Mouse (Mus musculus) cerebellum, postnatal 4 days (tissue): ENCODE measurements around the gene Maml3.

Source experiments
- DNase-seq, 2 experiments: peaks; one replicate each; pipeline ENCODE4 v3.0.0; 2022; ENCODE audit warnings: low spot score in 2 of 2, mixed read lengths in 1 of 2

Gene Maml3

DNA sequence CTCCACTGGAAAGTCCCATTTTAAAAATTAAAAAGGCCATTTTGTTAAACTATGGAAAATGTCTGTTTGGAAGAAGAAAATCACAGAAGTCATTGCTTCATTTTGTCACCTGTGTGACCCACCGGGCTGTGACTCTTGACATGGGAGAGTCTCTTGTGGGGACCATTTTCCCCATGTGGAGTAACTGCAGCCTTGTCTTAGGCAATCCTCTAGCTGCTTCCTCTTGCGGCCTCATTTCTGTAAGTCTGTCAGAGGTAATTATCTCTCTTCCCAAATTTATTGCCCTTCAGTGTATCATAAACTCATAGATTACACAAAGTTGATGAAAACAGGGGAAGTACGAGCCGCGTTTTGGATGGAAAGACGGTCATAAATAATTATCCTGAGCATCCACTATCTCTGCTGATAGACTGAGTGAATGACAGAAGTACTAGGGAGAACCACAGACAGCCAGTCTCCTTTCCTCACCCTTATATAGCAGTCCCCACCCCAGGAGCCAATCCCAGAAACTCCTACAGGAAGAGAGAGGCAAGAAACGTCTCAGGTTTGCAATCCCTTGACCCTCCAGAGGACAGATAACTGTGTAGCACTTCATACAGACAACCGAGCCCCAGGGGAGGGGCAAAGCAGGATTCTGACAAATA, 14.5 kb downstream of the Maml3 start:
- no peak for DNase-seq

DNA sequence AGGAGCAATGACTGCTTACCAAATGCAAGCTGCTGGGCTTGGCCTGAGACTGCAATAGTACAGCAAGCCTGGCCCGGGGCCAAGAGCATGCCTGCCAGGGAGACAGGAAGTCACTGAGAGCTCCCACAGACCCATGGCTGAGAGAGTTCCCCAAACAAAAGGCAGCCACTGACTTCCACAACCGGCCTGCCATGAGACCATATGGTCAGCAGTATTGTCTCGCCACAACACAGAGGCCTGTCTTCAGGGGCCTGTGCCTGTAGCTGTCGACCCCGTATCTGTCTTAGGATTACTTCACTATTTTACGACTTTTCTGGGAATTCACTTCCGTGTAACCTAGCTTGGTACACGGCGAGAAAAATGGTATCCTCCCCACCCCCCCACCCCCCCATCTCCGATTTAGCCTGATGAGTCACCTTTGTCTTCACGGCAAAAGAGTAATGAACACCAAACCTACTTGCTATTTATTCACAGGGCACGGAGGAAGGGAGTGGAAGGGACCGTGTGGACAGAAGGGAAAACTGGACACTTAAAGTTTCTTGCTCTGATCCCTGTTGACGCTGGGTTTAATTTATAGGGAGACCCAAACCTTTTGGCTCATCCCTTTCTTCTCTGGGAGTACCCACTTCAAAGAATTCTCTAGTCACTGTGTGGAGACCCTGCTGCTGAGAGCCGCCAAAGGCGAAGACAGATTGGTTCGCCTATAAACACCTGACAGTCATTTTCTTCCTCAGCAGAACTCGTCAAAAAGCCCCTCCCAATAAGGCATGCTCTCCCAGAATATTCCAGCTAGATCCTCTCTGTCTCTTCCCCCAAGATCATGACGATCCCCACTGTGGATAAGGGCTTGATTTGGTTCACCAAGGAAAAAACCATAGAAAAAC, 16.2 kb downstream of the Maml3 start:
- DNase-seq: peak; percentile 93 to 98

DNA sequence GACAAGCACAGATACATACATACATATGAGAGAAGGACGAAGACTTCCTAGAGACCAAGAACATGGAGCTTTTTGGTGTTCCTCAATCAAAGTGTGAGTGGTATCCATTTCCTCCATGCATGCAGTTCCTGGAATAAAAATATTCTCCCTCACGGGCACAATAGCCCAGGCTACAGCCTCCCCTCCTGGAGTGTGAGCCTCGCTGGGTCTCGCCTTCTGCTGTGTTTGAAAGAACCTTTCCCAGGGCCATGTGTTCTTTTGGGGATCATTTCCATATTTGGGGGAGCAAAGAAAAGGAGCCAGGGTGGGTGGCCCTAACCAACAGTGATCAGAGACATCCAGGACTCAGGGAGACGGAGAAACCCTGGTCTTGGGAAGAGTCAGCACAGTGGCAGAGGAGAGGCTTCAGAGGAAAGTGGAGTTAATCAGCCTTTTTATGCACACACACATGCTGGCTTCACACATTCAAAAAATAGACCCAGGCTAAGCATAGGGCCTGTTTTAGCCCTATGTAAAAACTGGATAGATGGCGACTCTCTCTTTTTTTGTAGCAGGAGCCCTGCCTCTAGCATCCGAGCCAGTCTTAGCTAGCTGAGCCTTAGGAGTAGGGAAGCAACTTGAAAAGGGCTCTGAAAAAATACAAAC, 17.1 kb downstream of the Maml3 start:
- DNase-seq: no peak

DNA sequence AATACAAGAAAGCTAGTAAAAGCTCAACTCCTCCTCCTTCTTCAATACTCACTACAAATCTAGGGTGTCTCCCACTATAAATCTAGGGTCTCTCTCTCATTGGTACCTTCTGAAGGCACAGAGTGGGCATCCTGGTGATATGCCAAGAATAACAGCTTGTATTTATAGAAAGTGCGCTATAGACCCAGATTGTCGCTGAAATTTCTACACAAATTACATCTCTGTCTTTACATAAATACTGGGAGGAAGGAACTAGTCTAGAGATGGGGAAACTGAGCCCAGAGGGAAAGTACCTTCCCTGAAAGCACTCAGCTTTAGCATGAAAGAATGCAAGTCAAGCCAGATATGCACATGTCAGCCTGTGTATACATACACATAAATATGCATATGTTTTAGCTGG, 26.1 kb downstream of the Maml3 start:
- DNase-seq: no peak

DNA sequence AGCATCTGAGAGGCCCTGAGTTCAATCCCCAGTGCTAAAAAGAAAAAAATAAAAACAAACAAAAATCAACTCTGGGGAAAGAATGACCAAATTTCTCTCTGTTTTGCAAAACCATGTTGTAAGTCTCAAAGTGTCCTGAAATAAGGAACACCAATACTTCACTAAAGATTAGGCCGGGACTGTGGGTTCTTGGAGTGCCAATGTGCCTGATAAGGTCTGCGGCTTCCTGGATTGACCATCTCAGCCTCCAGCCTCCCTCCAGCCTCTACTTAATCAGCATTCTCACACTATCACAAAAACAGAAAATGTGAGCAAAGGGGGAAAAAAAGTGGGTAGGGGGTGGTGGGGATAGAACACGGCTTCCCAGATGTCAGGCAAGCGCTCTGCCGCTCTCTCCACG, 30.9 kb downstream of the Maml3 start:
- DNase-seq: no peak

DNA sequence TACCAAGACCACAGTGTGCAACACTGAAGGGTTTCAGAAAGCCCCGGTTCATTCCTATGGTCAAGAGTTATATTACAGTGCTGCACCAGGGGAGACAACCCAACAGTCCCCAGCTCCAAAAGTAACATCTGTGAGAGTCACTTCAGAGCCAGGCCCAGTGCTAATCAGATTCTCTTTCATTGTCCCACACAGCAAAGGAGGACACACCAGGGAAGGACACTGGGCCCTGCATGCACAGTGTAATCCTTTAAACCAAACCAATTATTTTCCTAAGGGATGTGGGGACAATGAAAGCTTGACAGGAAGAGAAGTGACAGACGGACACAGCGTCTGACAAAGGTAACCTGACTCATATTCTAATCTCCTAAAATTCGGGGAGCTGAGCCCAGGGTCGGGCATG, 32.9 kb downstream of the Maml3 start:
- no peak for DNase-seq

DNA sequence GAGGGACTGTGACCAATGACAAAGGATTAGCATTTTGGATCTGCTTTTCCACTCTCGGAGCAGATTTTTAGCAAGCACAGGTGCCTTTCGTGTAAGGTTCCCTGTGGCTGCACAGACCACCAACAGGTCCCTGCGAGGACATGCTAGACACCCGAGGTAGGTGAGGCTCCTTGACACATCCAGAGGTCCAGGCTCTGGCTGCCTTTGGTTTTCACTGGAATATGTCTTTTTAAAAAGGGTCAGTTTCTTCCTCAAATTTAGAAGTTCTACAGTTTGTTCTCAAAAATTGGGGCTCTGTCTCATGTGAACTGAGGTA, 34.8 kb downstream of the Maml3 start:
- DNase-seq: no peak

DNA sequence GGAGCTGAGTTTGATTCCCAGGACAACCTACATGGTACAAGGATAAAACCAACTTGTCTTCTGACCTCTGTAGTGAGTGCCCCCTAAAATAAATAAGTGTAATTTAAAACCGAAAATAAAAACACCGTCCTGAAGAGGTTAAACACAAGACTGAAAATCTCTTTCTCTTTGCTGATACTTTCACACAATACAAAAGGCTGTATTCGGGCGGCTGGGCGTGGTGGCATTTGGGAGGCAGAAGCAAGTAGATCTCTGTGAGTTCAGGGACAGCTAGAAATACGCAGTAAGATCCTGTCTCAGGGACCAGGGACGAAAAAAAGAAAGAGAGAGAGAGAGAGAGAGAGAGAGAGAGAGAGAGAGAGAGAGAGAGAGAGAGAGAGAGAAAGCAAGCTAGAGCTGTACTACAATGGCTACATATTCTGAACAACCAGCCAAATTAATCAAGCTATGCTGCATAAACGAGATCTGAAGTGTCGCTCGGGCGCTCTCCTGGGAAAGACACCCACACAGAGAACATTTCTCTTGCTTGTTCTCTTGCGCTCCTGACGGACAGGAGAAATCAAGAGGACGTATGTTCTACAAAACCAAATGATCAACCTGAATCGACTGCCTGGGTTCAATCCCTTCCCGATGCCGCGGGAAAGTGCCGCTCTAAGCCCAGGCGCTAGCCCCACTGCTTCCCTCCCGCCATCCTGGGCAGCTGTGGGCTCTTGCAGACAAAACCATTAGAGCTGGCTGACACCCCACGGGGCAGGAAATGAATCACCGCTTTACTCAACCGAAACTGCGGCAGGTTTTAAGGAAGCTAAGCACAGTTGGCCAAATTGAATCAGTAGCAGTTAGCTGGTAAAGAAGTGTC, 35.3 kb downstream of the Maml3 start:
- peak; percentile 29 to 56 for DNase-seq

DNA sequence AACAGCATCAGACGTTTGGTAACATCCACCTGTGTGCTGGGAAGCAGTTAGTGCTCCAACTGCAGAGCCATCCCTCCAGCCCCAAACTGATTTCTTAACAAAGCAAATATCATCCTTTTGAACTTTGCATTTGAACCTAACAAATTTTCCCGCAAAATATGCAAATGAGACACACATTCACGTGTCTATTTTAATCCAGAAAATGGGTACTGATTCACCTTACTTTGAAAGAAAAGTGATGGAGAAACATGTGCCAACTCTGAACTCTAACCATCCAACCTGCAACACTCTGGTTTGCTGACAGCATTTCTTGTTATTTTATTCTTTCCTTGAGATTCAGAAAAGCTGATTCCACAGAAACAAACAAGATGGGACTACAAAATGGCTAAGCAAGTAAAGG, 36.0 kb downstream of the Maml3 start:
- no peak for DNase-seq

DNA sequence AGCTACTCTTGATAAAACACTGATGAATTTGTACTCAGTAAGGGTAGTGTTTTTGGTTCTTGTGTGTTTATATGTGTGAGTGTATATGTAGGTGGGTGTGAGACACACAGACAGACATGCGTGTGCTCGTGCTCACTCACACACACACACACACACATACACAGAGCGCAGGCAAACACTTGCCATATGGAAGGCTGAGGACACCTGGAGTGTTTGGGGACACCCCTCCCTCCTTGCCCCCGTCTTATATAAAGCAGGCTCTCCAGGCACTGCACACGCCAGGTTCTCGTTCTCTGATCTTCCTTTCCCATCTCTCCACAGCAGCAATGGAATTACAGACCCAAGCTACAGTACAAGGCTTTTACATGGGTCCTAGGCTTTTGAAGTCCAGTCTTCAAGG, 37.7 kb downstream of the Maml3 start:
- no peak for DNase-seq

DNA sequence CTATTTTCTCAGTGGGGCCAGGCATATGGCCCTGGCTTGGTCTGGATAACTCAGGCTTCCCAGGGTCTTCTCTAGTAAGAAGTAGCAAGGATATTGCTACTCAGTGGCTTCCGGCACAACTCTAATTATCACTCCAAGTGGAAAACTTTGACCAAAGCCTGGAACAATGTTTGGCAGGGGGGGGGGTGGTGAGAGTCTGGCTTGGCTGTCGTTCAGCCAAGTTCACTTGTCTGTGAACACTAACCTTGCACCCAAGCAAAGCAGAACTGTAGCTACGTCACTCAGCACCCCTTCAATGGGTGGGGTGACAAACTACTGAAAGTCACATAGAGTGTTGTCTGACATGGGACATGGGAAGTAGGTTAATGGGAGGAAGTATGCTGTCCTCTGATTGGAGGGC, 38.7 kb downstream of the Maml3 start:
- DNase-seq: no peak

DNA sequence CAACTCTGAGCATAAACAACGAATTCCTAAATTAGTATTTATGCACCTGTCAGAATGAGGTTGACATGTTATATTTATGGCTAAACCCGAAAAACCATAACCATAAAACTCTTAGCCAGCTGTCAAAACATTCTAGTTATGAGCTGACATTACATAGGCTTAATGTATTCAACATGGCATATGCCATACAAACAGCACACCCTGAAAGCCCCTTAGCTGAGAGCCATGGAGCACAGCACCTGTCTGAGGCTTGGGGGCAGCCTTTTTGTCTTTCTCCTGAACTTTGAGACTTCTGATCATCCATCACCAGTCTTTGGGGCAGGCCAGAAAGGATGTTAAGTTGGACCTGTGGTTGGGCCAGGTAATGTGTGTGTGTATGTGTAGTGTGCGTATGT, 41.6 kb downstream of the Maml3 start:
- DNase-seq: no peak

DNA sequence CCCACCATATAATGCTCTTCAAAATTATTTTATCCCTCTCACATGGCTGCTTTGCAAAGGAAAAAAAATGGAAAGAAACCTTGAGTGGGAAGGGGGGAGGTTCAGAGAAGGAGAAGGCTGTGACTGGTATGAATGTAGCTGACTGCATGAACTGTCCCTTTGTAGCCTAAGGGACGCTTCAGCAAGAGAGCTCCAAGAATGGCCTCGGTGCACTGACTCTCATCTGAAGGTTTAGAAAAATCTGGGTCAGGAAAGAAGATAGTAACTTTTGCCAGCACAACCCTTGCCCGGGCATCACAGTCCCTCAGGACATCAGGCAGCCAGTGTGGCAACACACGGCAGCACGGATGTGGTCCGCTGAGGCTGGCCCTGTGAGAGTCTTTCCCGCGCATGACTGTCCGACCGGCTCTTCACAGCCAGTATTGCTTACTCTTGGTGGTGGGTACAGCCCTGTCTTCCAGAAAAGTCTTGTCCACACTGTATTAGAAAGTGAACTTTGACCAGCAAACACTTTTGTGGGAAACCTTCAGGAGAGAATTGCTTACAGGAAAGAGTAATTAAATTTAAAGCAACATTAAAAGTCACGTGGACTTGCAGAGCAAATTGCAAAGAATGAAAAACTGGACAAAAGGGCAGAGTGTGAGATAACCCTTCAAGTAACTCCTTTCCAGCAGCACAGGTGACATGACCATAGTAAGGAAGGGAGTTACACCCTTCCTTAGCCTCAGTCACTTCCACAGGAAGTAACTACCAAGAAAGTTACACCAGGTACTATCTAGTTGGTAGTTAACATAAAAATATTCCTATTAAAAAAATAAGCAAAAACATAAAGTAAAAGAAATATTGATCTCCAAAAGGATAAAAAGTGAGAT, 42.3 kb downstream of the Maml3 start:
- no peak for DNase-seq

DNA sequence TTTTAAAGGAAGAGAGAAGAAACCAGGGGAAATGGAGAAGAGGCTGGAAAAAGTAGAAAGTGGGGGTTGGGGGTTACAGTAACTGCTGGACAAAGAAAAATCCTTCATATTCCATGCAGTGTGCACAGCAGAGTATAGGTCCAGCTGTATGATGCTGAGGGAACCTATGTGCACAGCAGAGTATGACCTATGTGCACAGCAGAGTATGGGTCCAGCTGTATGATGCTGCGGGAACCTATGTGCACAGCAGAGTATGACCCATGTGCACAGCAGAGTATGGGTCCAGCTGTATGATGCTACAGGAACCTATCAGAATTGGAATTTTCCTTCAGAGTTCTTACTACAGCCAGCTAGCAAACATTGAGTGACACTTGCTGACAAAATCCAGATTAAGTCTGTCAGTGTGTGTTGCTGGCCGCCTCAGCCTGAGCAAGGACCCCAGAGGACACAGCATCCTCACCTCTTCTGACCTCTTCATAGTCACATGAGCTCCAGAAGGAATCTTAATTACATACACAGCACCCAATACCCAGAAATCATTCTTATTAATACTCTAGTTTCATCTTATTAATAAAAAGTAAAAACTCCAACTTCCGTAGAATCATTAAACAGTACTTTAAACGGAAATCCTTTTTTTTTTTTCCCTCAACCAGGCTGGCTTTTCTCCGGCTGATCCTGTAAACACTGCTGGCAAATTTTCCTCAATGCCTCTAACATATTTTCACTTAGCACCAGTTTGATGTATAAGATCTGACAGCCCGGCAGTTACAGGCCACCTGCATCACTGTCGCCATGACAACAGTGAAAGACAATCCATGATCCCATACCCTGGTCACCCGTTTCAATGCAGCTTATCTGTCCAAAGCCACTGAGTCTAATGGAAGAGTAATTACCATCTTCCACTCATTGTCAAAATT, 43.1 kb downstream of the Maml3 start:
- peak in 1 of 2 experiments; percentile 20 for DNase-seq

DNA sequence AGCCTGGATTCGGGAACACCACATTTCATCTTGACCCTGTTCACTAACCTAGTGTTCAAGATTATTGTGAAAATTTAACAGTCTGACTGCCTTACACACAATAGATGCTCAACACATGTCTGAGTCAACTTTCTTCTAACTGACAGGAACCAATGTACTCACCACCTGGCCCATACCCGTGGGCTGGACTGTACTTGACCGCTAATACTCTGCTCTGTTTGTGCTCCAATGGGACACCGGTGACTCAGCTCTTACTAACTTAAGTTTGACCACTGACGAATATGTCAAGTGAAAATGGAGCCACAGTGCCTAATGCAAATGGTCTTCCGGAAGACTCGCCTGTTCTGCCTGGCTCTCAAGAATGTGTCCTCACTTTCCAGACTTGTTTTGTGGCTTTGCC, 44.0 kb downstream of the Maml3 start:
- DNase-seq: no peak

DNA sequence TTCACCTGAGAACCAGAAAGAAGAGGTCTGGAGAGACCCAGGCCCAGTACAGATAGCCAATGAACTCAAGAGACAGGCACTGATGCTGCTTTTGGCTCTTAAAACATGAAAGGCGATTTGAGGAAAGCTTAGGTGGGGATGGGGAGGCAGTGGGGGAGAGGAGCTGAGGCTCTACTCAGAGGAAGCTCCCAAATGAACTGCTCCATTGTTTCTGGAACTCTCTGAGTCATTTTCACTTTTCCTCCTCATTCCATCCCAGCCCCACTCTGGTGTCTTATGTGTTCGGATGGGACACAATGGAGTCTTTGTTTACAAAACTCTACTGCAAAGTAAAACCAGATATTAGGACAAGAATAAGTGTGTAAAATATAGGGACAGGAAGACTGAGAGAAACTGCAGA, 53.1 kb downstream of the Maml3 start:
- no peak for DNase-seq

DNA sequence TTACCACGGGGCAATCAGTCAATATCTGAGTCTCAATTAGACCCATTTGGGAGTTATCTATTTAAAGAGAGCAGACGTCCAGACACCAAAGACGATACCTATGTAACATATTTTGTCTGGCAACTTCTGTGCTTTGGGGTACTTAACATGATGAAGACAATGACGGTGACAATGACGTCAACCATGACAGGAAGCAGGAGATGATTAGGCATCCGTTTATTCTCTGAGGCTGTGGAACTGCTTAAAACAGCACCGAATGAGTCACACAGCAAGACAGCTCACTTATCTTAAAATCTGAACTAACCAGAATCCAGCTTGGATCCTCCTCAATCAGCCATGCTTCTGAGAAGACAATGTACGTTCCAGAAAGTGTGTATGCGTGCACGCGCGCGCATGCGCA, 56.8 kb downstream of the Maml3 start:
- no peak for DNase-seq

DNA sequence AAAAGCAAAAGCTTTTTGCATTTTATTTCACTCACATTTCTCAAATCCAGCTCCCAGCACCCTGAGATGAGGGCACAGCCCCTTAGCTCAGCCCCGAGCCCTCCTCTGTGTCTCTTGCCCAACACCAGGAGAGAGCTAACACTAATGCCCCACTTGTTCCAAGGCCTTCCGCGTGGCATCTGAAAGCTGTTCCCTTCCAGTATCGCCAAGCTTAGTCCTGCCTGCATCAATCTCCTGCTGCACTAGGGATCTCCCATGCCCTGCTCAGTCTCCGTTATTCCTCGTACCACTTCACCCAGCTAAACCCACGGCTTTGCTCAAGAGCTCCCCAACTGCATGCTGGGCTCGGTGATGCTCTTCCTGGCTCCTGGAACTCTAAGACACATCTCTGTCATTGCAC, 57.3 kb downstream of the Maml3 start:
- no peak for DNase-seq

DNA sequence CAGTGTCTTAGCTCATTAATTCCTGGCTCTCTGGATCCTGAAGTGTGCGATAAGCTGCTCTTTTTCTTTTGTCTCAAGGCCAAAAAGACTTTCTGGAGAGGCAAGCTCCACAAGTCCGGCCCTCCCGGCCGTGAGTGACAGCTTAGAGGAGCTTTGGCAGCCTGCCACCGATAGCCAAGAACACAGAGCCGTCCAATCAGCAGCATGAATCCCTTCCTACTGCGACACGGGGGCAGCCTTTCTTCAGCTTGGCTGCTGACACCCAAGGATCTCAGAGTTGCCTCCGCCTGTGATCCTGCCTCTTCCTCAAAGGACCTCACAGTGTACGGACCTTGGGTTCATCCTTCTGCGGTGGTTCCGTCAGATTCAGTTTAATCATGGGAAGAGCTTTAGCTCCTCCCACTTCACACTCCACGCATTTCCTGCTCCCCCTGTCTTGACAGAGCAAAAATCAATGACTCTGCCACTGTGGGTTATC, 57.9 kb downstream of the Maml3 start:
- peak; percentile 81 to 93 for DNase-seq
